Mouse (Mus musculus) cerebellum, adult 18-20 months (tissue): ENCODE measurements at regions not wholly inside any gene's neighbourhood (a gene's known extent, or its start where the extent isn't known, plus 50 kb on each side); places are given as distances from the start of the nearest gene placed in this dataset.
A peak's percentile ranks its signal among the peaks of the same experiment; 100 is the strongest.

Source experiments
- DNase-seq, 2 experiments: peaks; one replicate each; pipeline ENCODE4 v3.0.0; 2021

DNA sequence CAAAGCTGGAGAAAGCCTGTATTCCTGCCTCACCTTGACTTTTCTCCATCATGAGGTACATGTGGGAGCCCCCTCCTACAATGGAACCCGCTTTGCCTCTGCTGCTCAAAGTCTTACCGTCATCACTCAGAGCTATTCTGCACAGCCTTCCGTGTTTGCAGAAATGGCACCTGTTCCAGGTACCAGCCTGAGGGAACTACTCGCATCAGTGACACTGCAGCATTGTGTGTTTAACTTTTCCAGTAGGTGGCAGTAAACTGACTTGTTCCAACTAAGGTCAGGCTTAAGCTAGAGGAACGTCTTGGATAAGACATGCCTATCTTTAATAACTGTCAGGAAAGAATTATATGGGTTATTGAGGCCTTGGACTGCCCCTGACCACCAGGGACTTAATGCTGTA is 71.4 kb downstream of the Fam173b start:
- peak; percentile 33 to 43 for DNase-seq

DNA sequence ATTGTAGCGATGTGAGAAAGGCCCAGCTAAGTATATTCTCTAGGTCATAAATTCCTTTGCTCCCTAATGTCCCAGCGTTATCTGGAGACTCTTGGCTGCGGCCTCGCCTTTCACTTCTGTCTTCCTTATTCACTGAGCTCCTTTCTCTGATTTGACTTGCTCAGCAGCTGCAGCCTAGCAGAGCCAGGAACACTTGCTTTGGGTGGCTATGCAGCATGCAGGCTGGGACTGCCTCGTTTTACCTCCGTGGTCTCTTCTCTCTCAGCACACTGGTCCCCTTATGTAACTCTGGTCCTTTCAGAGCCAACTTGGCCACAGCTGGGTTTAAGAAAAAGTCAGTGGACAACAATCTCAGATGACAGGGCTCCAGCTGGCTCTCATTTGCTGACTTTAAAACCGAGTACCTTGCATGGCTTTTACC is 75.1 kb downstream of the Fam173b start:
- DNase-seq = no peak

DNA sequence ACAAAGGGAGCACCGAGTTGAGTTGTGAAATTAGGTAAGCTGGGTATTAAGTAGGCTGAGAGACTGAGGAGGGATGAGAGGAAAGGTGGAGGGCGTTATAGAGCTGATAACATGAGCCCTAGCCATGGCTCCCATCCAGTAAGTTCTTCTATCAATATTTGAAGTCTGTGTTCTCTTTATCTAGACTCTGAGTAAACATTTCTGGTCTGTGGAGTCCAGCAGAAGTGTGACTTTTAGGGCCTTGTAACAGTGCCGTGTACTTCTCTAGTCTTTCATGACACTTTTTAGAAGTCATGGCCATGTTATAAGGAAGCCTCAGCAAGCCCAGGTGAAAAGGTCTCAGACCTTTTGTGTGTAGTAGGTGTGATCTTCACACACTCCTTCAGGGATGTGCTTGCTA is 91.5 kb downstream of the Fam173b start:
- DNase-seq = no peak

DNA sequence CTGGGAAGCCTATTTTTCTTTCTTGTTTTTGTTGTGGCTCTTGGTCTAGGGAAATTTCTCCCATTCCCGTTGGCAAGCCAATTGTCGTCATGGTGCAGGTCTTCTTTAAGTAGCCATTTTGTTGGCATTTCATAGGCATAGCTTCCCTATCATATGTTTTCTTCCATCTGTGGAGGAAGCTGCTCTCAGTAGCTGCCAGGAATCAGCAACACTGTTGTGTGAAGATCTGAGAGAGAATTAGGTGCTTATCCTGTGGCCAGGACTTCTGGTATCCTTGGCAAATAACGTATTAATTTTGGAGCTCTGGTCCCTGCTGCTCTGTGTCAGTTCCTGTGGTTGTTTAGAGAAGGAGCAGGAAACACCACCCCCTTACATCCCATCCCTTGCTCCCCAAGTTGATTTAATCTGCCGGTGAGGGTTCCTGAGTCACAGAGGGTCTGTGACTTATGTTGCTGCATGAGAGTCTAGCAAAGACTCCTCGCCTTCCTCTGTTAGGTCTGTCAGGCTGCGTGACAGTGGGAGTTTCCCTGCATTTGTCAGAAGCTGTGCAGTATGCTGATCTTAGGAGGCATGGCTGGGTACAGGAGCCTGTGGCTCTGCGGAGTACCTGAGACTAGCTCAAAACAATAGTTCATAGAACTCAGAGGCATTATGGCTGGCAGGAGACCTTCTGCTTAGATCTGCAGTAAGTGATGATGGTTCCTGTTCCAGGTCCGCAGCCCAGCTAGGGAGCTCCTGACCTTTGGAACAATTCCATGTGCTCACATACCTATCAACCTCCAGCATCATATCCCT is 93.4 kb downstream of the Fam173b start:
- peak in 1 of 2 experiments; percentile 16 for DNase-seq

DNA sequence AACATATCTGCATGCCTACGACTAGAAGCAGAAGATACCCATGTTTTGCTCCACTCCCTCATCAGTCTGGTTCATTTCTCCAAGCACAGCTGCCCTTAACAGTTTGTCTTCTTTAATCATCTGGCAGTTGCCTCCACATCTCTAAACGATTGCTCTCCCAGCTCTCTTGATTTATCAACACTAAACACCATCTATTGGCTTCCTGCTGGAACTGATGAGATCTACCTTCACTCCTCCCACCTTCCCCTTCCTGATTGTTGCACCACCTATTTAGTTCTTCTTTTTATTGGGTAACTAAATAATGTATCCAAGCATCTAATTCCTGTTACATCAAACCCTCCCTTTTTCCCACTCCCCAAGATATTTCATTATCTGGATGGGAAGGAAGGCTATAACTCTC is 101.7 kb downstream of the Fam173b start:
- no peak for DNase-seq

DNA sequence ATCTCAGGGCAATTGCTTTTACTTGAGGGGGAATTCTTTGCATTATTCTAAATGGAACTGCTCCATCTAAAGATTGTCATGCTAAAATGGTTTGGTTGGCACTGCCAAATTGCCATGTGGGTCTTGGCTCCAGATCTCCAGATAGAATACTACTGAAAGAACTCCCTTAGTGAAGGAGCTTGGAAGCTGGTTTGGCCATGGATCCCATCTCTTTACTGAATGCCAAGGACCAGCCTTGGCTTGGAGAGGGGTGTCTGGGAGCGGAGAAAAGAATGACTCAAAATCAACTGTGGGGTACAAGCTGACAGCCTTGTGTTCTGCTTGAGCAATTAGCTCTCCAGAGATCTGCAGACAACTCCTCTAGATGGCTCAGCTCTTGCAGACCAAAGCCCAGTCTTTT is 105.8 kb downstream of the Fam173b start:
- DNase-seq = no peak

DNA sequence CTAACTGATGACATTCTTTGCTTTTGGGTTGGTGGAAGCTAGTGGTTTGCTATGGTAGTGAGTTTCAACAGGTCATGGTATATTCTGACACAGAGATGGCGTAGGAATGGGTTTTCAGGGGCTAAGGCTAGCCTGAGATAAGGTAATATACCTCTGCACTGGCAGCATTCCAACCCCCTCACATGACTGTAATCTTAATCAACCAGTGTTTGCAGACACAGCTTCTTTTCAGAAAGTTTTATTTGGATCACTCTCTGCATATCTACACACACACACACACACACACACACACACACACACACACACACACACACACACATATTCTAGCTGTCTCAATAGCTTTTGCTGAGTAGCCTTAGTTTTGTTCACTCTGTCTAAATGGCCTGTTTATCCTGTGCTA is 119.4 kb downstream of the Fam173b start:
- no peak for DNase-seq

DNA sequence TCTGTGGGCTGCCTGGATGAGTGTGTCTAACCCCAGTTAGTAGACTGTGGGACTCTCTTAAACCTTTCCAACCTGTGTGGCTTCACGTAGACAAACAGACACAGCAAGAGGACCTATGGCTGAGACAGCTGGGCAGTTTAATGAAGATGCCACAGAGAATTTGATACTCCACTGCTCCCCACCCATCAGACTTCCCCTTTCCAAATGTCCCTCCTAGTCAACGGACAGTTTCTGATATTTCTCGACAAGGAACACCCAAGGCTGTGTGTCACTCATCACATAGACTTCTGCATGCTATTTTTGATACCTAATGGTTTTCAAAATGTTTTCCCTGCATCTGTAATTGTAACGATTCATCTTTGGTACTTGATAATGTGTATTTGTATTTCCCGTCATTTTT is 120.8 kb downstream of the Fam173b start:
- no peak for DNase-seq

DNA sequence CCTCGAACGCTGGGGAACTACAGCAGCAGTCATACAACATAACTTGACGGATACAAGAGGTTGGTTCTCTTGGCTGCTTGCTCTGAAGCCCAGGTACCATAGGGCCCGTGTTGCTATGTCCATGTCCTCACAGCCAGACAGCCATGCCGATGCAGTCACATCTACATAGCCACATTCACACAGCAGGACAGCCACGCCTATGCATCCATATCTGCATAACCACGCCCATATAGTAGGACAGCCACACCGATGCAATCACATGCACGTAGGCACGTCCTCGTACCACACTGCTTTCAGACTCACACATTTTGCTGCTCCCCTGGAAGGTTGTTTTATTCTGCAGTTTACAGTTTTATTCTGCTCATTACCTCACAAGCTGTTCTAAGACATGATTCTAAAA is 122.6 kb downstream of the Fam173b start:
- no peak for DNase-seq

DNA sequence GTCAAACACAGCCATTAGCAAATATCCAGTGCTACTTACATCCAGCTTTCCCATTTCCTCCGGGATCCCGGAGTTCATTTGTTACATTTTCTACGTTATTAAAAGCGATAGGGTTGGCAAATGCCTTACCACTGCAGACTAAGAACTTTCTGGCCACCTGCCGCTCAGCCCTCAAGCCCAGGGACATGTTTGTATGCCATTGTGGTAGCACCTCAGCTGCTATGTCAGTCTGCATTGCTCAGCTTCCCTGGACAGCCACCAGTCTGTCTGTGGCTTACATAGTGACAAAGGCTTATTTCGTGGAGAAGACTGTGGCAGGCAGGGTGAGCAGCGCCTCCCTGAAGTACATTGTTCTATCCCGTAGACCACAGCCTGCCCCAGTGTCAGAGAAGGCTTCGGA is 127.5 kb downstream of the Fam173b start:
- DNase-seq = no peak

DNA sequence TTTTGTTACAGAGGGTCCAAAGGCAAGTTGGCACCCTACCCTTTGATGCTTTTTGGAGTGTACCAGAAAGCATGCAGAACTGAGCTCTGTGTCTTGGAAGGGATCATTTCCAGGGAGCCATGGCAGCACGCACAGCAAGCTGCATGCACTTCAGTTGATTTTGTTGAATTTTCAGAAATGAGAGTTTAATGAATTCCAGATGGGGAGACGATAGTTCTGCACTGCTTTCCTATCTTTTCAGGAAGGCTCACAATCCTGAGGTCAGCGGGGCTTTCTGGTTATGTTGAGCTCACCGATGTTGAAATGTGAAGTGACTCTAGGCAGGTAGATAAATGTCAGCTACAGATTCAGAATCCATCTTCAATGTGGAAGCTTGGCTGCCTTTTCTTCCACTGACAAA is 140.0 kb downstream of the Fam173b start:
- no peak for DNase-seq

DNA sequence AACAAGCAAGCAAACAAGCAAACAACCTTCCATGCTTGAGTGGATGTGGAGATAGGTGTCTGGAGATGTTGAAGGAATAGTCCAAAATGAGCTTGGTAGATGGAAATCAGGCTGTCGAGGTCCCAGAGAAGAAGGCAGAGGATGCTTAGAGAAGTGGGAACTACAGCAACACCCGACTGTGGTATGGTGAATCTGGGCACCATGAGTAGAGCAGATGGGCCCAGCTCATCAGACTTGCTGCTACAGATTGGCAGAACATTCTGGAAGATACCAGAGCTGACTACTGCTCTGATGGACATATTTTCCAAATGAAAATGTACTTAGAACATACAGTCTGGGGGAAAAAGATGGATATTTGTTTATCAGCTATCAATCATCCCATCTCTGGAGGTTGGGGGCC is 142.9 kb downstream of the Fam173b start:
- DNase-seq = no peak

DNA sequence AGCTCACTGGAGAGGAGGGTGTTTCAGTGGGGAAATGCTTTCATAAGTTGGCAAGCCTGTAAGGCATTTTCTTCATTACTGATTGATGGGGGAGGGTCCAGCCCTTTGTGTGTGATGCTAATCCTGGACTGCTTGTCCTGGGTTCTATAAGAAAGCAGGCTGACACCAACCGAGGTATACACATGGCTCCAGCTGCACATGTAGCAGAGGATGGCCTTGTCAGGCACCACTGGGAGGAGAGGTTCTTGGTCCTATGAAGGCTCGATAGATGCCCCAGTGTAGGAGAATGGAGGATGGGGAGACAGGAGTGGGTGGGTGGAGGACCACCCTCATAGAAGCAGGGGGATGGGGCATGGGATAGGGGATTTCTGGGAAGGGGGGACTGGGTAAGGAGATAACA is 151.0 kb downstream of the Fam173b start:
- DNase-seq = no peak

DNA sequence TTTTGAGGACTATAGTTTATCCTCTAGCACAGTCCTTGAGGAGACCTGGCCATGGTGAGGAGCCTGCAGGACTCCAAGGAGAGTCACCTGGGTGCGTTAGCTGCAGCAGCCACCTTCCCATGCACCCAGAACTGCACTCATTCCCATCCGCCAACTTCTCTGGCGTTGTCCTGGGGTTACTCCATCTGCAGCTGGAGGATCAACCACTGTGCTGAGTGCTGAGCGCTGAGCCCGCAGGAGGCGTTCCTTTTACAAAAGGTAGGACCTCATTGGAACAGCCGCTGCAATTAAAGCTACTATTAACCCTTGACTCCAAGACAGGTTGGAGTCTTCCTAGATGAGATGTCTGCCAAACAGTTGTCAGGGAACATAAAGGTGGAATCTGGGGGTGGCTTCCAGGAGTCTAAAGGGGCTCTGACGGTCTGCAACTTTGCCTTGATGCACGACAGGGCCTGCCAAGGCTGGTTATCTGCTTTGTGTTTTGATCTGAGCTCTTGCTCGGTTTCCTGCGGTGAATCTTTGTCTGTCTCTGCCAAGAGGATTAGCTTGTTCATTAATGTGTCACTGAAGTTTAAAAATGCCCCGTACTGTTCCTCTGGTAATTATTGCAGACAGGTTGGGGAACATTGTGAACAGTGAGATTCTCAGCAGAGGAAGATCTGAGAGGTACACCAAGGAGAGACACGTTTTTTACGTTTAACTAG is 152.1 kb downstream of the Fam173b start:
- peak; percentile 16 to 18 for DNase-seq

DNA sequence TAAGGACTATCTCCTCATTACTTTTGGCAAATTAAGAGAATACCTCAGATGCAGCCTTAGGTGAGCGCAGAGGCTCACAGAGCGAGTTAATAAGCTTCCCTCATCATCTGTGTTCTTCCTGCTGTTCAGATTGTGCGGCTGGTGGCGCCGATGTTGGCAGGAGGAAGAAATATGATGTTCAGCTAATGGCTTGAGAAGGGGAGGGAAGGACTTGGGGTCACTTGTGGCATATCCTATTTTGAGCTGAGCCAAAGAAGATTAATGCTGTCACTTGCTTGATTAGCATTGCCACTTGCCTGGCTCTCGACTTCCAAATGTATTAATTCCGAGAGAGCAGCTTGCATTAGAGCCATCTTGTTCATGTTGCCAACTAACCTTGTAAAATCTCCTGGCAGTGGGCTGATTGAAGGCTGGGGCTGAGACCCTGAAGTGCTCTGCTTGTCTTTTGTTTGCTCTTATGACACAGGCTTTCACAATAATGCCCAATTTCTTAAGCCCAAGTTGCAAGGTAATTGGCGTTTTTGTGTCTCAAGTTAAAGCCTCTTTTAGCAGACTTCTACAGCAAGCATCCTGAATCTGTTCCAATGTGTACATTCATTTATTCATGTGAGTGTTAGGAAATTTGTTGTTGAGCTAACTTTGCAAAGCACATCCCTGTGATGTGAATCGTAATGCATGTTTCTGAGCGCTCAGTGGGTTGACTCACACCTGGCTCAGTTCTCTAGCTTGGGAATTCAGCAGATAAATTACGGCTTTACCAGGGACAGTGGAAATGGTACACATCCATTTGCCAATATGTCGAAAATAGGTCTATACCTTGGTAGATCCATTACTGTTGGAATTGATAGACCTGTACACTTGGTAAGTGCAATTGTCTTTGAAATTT is 167.6 kb downstream of the Fam173b start:
- DNase-seq = no peak

DNA sequence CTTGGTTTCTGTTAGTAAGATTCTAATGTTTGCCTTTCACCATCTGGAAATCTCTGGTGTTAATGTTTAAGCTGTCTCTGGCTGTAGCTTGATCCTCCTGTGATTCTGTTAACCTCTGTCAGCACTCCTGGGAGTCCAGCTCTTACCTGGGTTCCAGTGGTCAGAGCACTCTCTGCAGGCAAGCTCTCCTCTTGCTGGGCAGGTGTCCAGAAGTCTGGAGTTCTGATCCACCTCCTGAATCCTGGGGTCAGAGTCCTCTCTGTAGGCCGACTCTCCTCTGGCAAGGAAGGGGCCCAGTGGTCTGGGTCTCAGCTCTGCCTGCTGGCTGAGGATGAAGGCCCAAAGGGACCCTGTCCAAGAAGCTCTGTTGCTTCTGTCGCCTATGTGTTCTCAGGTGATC is 181.4 kb downstream of the Fam173b start:
- DNase-seq = no peak

DNA sequence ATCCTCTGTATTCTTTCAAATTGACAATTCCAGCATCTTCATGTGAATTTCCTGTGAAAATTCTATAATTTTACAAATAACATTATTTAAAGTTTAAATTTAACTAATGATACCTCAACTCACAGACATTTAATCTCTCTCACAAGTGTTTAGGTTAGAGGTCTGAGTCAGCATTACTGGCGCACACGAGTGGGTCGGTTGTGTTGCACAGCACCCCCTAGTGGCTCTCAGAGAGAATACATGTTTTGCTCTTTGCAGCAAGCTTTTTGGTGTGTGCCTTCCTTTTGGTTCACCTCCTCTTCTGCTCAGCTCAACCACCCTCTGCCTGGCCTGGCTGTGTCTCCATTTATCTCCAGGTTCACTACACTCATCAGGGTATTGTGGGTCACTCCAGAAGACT is 183.4 kb downstream of the Fam173b start:
- DNase-seq = no peak

DNA sequence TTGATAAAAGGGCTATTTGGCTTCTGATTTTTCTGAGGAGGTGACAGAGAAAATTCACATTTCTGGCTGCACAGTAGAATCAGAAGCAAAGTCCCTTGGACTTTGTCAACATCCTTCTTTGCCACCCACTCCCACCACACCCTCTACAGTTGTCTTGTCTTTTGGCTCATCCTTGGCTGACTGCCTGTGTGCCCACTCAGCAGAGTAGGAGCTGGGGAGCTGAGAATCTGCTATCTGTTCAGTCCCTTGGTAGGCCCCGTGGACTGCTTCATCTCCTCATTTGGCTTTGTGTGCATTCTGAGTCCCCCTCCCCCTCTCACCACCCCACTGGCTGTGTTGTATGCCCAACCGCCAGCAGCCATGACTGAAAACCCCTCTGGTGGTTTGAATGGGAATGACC is 197.2 kb downstream of the Fam173b start:
- no peak for DNase-seq

DNA sequence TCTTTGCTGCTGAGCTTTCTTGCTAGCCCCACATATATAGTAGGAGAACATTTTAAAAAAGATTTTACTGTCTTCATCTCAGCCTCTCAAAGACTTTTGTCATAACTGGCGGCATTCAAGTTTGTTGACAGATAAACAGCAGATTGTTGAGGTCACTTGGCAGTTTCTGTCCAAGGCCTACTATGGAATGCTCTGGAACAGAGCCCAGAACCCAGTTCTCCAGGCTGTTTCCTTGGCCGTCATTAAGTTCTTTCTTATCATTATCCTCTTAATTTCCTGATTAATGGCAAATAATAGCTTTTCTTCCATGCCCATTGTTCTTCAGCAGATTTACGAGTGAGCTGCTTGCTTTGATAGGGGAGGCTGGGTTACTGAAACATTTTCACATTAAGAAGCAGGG is 203.9 kb downstream of the Fam173b start:
- DNase-seq = peak; percentile 36 to 43

DNA sequence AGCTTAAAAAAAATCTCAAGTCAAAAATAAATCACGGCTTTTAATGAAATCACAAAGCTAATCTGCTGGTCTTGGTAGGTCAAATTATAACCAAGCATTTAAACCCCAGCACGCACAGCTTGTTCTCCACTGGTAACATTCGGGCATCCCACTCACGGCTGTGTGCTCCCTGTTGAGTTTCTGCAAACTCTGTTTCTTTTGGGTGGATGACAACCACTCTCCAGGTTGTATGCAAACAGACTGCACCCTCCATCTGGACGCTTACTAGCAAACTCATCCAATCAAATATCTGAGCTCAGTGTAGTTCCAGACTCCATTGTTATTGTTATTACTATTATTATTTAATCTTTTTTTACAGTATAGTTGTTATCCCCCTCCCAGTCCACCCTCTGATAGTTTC is 213.9 kb downstream of the Fam173b start:
- DNase-seq = no peak

DNA sequence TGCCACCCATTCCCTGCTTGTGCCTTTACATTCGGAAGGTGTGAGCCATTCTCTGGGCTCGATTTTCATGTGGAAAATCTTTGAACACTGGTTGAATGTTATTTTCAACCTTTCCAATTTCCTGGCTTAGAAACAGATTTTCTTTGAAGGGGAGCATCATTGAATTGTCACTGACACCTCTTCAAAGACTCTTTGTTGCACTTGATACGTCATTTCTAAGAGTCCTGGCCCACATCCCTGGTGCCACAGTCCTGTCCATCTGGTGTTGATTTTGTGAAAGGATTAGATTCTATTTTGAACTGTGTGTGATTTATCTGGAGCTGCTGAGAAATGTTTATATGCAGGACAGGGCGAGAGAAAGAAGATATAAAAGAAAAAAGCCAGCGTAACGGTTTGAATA is 217.6 kb downstream of the Fam173b start:
- DNase-seq = peak; percentile 35 to 55

DNA sequence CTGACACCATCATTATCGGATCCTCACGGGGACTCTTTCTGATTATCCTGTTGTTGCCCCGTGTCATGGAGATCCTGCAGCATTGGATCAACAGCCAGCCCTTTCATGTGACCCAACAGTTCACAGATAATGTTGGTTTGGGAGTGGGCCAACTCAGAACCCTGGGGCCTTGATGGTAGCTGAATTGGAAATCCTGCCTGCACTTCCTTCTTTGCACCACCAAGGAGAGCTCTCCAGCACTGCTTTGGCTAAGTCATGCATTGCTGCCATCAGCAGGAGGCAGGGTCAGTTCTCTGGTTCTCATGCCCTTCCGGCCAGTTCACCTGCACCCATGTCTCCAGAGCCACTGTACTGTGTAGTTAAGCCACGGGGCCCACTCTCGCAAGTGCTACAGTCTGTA is 225.6 kb downstream of the Fam173b start:
- DNase-seq = peak; percentile 10 to 16

DNA sequence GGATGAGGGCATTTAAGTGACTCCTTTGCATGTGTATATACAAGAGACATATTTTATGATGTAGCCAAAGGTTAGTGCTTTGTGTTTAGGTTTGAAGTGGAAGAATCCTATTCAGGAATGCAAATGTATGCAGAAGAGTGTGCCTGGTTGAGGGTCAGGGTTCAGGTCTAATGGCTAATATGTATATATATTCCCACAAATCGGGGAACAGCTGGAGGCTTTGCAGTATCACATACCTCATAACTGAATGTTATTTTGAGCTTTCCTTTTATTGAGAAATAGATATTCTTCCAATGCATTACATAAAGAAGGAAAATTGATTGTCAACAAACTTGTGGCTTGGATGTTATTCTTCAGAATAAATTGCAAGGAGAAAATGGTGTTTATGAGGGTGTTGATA is 239.9 kb downstream of the Fam173b start:
- no peak for DNase-seq

DNA sequence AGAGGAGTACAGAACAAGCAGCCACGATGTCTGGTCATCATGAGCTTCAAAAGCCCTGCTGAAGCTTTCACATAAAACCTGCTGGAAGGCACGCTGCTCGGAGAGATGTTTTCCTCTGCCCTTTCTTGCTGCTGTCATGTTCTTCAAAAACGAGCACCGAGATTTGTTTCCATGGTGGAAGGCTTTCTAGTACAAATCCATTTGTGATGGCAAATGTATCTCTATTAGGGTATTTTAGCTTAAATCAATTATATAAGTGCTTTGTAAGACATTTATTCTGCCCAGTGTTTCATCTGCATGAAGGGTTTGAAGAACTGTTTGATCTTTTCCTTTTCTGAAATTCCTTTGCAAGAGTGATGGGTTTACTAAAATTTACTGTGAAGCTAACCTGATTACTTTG is 253.1 kb downstream of the Fam173b start:
- DNase-seq = no peak
